Mouse (Mus musculus) thymus, postnatal 14 days (tissue): Measurements from ENCODE around the gene Twnk.
A peak's percentile ranks its signal among the peaks of the same experiment; 100 is the strongest.

Experiments
- DNase-seq: peaks from one replicate; pipeline ENCODE4 v3.0.0; 2021

The Twnk gene

DNA sequence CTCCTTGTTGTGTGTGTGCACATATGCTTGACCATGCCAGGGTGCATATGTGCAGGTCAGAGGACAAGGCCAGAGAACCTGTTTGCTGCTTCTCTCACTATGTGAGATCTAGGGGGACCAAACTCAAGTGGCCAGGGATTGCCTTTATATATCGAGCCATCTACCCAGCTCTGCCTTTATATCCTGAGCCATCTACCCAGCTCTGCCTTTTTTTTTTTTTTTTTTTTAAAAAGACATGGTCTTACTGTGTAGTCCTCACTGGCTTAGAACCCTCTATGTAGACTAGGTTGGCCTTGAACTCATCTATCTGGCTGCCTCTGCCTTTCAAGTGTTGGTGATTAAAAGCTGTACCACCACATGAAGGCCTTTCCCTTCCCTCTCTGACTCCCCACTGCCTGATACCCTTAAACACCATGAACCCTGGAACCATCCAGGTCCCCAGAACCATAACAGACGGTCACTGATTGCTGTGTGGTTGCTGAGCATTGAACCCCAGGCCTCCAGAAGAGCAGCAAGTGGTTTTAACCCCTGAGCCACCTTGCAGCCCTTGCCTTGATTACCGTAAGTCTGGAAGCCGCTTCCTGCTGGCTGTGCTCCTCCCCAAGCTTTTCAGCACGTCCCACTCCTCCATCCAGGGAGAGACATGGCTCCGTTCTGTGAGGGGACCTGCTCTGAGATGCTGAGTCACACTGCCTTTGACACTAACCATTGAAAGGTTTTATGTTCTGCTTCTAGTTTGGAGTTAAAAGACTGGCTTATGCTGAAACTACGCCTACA, 1.5 kb upstream of the Twnk start:
- DNase-seq: no peak

DNA sequence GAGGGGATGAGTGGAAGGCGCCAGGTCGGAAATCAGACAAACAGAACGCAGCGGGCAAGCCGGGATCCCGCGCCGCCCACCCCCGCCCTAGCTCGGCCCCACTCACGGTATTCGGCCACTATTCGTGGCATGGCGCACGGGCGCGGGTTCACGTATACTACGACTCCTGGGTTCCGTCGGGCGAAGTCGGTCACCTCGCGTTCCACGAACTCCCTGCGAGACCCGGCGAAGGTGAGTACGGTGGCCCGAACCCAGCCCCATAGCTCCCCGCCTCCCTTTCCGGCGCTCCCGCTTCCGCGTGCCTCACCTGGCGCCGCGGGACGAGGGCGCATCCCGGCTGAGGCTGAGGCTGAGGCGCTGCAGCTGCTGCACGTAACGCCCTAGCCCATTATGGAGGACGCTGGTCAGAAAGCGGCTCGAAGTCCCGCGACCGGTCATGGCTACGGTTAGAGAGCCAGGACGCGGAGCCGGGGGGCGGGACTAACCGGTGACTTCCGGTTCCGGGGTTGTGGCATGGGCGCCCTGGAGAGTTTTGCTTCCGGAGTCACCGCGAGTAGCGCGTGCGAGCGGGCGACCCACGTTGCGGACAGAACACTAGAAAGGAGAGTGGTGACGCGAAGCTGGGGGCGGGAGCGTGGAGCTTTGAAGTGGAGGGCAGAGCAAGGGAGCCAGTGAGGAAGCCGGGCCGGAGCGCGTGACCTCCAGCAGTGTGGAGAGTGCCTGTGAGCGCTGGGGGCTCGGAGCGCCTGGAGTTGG, 672 bp downstream of the Twnk start, which contains the start of gene Mrpl43:
Gene Mrpl43 (minus strand): TSS at position 486 of the 756 bp plus-strand sequence.
- DNase-seq: peak; percentile 96

DNA sequence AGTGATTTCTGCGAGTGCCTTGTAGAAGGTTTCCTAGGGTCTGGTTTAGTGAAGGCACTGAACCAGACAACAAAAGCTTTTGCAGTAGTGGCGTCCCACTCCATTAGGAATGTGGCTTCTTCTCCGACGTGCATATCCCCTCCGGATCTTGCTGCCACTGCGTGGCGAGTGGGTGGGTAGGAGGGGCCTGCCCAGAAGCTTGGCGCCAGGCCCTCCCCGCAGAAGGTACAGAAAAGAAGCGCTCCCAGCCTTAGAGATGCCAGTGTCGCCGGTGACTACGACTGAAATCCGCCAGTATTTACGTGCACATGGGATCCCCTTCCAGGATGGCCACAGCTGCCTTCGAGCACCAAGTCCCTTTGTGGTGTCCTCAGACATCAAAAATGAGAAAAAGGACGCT, 1.6 kb downstream of the Twnk start:
- DNase-seq: no peak

DNA sequence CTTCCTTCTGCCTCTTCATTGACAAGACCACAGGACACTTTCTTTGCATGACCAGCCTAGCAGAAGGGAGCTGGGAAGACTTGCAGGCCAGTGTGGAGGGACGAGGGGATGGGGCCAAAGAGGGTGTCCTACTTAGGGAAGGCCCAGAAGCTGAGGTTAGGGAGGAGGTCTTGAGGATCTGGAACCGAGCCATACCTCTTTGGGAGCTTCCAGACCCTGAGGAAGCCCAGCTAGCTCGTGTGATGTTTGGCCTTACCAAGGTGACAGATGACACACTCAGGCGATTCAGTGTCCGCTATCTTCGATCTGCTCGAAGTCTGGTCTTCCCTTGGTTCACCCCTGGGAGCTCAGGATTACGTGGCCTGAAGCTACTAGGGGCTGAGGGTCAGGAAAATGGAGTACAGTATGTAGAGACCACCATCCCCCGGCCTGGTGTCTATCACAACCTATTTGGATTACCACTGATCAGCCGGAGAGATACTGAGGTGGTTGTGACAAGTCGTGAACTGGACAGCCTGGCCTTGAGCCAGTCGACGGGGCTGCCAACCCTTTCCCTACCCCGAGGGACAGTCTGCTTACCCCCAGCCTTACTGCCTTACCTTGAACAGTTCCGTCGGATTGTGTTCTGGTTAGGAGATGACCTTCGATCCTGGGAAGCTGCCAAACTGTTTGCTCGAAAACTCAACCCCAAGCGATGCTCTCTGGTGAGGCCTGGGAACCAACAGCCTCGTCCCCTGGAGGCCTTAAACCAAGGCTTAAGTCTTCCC, 2.1 kb downstream of the Twnk start:
- no peak for DNase-seq

DNA sequence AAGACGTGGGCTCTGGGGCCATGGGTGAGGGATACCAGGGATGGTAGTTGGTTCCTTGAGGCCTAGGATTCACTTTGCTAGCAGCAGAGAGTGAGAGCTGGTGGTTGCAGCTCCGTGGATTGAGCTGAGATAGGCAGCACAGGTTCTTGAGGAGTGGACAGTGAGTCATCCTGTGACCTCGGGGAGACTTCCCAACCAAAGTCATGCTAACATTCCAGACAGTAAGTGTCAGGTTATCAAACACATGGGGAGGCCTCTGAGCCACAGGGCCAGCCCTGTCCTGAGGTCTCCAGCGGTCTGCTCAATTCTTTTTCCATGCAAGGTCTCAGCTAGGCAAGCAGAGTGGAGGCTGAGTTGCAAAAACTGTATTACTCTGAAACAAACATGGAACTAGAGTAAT, 5.2 kb downstream of the Twnk start:
- DNase-seq: no peak

DNA sequence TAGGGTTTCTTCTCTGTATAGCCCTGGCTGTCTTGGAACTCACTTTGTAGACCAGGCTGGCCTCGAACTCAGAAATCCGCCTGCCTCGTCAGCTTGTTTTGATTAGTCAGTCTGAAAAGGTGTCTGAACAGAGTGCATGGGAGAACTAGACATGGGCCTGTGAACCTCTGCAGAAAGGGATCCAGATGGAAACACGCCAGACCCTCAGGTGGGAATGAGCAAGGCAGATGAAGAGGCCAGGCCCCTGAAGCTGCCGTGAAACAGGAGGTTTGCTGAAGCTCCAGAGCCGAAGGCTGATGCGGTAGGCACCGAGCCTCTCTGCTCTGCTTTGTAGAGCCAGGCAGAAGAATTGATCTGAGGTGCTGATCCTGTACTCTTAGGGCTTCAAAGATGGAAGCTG, 6.8 kb downstream of the Twnk start:
- no peak for DNase-seq

DNA sequence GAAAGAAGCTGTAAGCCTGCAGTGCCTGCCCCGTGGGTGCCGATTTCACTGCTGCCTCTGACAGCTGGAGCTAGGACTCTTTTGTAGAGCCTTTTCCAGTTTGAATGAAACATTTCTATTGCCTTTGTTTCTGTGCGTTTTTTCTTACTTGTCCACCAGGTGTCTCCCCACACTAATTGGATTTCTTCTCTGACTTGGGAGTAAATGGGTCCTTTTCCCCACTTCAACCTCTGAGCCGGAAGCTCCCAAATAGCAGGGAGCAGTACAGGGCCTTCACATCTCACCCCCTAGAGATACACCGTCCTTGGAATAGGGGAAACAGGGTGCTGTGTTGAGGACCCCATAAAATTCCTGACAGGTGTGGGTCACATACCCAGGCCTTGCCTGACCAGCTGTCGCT, 7.2 kb downstream of the Twnk start:
- no peak for DNase-seq

DNA sequence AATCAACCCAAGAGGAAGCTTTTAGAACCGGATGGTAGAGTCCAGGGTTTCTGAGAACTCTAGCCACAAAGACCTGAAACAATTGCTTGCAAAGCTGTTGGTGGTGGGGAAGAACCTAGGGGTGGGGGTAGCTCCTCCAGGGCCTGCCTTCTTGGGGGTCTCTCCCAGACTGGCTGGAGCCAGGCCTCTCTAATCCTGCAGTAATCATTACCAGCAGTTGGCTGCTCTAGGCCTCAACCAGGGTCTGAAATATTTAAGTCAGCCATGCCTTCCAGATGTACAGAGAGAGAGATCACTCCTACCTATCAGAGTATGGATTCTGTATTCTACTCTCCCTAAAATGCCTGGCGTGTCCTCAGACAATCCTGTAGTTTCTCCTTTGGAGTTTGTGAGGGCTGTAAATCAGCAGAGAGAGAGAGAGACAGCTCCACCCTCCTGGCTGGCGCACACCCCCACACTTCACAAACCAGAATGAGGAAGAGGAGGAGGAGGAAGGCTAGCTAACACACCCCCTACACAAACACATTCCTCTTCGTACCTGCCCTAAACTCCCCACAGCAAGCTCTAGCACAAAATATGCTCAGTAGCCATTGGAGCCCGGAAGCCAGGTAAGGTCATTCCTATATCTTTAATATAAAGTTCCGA, 8.2 kb downstream of the Twnk start:
- no peak for DNase-seq

DNA sequence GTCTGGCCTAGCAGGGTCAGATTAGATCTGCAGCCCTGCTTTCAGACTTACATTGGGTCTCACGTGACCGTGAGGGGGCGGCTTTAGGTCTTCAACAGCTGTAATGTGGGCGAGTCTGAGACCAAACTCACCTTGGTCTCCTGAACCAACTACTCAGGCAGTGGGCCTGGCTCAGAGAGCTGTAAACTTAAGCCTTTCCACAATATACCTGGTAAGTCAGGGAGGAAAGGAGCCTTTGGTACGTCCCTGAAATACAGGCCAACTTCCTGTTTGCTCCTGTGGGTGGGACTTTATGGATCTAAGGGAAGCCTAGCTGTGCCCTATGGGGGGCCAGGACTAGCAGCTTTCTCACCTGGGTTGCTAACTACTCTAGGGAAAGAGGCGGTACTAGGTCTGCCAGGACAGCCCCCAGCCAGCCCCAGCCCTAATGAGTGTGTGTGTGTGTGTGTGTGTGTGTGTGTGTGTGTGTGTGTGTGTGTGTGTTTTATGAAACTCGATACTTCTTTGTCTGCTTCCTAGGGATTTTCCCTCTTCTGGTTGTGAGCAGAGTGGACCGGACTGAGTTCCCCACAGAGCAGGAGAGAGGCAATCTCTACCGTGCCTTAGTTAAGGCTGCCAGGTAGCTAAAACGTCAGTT, 9.0 kb downstream of the Twnk start, which contains the start of gene Lzts2:
Gene Lzts2 (plus strand): TSS at position 80 of the 637 bp plus-strand sequence.
- DNase-seq: no peak

DNA sequence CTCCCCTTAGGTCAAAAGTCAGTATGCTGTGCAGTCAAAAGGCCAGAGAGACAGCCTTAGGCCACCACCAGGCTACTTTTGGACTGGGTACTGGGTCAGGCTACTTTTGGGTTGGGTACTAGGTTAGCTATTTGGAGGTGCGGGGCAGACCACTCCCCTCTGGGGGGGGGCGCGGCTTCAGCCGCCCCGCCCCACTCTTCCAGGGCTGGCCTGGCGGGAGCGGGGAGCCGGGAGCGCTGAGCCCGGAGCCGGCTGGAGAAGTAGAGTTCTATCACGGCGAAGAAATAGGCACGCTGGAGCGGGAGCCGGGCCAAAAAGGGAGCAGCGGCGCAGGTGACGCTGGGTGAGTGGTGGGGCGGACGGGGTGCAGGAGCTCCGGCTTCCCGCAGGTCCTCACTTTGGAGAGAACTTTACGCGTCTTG, 9.5 kb downstream of the Twnk start:
- peak; percentile 46 for DNase-seq

DNA sequence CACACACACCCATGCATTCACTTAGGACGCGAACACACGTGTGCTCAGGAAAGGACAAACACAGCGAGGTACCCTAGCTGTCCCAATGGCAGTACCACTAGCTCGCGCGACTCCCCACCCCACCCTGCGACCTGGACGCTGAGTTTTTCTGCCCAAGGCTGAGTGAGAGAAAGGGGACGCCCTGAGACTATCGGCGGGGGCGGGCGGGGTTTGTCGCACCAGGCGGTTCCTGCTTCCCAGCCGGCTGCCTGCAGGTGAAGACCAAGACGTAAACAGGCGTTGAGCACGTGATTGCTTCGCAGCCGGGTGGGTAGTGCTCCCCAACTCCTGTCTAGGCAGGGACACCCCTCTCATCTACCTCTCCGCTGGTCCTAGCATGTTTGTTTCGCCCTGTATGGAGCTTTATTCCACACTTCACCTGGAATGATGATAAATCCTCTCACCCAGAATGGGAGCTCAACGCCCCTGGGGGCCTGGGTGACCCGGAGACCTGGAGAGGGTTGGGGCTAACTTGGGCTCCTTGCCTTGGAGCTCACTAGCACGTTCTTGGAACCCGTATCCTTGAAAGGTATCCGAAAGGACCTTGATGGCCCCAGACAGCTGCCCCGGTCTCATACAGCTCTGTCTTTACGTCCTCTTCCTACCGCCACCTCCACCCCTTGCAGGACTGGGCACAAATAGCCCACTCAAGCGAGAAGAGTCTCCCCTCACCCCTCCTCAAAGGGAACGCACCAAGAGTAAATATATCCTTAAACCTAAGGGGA, 10.2 kb downstream of the Twnk start:
- DNase-seq: peak; percentile 85

DNA sequence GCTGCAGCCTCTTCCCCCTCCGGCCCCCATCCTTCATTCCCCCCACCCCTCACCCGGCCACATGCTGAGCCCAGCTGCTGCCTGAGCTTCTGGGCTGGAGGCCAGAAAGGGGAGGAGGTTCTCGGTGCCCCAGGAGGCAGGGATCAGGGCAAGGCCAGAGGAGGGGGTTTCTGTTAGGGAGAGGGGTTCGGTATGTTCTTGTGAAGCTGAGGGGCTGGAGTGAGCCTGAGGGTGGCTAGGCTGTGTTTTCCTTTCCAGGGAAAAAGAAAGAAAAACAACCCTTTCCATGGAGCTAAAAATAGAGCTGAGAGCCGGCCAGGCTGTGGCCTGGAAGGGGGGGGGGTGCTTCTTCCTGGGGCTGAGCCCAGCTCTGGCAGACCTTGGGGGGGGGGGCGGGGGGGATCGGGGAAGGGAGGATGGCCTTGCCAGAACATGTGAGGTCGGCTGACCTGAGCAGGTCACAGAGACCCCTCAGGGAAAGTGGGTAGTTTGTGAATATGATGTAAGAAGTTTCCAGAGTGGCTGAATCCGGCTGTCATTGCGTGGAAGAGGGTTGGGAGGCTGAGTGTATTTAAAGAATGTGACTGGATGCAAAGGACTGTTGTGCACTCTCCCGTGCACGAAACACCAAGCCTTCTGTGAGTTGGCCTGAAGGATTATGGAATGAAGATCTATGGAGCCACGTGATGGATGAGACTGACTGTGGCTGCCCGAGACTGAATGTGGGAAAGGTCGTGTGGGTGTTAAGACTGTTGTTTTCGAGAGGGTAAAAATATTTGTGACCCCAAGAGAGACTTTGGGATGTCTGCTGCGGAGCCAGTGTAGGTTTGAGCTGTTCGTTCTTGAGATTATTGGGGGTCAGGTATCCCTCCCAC, 11.1 kb downstream of the Twnk start:
- DNase-seq: no peak

DNA sequence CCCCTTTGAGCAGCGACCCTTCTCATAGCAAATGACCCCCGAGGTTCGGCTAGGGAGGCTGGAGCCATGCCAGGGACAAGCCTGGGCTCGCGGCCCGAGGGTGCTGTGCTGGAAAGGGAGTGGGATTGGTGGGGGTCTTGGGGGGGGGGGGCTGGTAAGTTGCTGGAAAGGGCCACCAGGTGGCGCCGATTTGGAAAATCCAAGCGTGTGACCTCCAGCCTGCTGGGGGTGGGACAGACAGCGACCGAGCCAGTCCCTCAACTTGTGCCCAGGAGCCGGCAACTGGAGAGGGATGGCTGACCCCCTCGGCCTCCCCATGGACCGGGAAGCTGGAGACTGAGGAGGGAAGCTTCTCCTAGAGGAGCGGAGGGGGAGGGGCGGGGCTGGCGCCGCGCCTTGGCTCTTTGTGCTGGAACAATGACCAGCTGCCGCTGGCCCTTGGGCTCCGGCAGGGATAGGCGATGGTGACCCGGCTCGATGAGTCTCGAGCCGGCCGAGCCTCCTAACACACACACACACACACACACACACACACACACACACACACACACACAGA, 11.8 kb downstream of the Twnk start:
- peak; percentile 44 for DNase-seq

DNA sequence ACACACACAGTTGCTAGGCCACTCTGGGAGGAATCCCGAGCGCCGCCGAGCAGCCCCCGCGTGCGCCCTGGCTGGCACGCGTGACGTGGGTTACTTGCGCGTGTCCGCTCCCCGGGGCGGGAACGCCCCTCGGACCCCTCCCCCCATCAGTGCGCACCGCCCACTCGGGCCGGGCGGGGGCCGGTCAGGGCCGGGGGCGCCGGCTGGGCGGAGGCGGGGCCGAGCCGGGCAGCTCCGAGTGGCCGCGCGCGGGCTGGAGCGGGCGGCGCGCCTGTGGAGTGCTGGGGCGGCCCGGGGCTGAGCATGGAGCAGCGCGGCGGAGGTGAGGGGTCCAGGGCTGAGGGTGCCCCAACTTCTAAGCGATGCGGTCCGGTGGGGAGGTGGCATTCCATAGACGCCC, 12.4 kb downstream of the Twnk start:
- DNase-seq: peak; percentile 48

DNA sequence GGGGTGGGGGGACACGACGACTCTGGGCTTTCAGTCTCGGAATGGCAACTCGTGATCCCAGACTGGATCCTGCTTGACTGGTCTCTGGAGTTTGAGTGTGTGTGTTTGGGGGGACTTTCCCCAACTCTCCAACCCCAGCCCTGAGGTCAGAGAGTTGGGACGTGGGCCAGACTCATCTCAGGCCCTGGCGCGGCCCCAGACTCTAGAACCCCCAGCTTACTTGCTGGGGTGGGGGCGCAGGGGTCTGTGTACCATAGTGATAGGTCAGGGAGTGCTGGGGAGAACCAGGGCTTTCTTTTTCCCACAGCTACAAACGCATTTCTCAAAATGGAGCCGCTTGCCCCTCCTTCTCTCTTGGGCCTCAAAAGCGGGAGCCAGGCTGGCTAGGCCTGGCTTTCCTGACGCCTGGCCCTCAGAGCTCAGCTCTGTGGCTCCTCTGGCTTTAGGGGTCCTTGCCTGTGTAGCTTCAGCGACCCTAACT, 12.9 kb downstream of the Twnk start:
- no peak for DNase-seq

DNA sequence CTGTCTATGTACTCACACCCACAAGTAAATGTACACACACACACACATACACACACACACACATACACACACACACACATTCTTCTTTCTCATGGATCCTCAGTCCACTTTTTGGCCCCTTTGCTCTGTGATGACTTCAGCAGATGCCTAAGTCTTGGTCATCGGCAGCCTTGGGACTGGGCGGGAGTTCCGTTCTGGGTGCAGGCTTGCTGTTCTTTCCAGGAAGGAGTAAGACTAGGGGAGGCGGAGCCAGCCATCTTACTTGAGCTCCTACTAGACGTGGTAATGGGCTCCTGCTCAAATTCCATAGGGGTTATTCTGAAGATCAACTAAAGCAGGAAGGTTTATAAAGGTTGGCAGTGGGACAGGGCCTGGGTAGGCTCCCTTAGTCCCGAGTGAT, 14.9 kb downstream of the Twnk start:
- no peak for DNase-seq

DNA sequence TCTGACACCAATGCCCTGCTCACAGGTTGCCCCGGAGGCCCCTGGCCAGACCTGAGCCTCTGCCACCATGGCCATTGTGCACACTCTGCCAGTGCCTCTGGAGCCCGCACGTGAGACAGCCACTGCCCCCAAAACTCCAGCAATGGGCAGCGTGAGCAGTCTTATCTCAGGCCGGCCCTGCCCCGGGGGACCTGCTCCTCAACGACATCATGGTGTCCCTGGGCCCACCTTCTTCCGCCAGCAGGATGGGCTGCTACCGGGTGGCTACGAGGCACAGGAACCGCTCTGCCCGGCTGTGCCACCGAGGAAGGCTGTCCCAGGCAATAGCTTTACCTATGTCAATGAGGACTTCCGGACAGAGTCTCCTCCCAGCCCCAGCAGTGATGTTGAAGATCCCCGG, 15.9 kb downstream of the Twnk start:
- DNase-seq: no peak

DNA sequence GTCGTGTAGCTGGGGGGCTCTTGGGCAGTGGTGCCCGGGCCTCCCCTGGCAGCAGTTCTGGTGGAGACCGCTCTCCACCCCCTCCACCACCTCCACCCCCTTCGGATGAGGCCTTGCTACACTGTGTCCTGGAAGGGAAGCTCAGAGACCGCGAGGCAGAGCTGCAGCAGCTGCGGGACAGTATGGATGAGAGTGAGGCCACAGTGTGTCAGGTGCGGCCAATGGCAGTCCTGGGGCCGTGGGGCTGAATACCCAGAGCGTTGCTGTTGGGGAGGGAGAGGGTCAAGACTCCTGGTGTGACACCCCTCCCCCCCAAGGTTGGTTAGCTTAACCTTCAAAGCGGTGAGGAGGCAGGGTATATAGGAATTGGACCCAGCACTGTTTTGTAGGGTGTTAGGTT, 18.5 kb downstream of the Twnk start:
- no peak for DNase-seq

DNA sequence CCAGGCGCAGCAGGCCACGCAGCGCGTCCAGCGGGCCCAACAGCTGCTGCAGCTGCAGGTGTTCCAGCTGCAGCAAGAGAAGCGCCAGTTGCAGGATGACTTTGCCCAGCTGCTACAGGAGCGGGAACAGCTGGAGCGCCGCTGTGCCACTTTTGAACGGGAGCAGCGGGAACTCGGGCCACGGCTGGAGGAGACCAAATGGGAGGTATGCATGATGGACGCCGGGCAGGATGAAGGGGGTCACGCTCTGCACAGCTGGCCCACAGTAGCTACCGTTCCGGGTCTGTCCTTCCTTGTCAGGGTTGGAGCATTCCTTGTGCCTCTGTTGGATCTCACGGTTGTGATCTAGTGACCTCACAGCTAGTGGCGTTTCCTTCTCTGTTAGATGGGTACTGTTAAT, 19.3 kb downstream of the Twnk start:
- no peak for DNase-seq

DNA sequence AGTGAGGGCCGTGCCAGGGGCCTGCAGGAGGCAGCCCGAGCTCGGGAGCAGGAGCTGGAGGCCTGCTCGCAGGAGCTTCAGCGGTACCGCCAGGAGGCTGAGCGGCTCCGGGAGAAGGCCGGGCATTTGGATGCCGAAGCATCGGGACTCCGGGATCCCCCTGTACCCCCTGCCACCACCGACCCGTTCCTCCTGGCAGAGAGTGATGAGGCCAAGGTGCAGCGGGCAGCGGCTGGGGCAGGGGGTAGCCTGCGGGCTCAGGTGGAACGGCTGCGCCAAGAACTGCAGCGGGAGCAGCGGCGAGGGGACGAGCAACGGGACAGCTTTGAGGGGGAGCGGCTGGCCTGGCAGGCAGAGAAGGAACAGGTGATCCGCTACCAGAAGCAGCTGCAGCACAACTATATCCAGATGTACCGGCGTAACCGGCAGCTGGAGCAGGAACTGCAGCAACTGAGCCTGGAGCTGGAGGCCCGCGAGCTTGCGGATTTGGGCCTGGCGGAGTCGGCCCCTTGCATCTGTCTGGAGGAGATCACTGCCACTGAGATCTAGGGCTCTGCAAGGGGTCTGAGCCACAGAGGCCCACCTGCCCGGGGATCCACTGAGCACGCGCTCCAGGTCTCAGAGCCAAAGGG, 20.6 kb downstream of the Twnk start:
- no peak for DNase-seq
